Mouse (Mus musculus): ENCODE results near the gene Zfp628. TPM values are rescaled to one million over a fixed set of nuclear protein-coding genes. Genes with fewer than 3 reads are reported as not detected.

The Zfp628 gene
- polyA plus RNA-seq (2015; fragmentation: Nextera tagmentation; extraction: Ambion mirVana), result 1.7 and 2.3 TPM in 2 replicates

GRCm38 (mm10) chr7:4915007-4915665 lies at the start of gene Zfp628:
Zfp628 (plus strand) TSS chr7:4915217.

GRCm38 (mm10) chr7:4870133-4870532 lies 44.9 kb upstream of the Zfp628 start, which contains the start of gene Isoc2b:
Isoc2b (minus strand) TSS chr7:4870258.

GRCm38 (mm10) chr7:4876753-4877221 lies 38.2 kb upstream of the Zfp628 start, which contains the start of gene Isoc2a:
Isoc2a (plus strand) TSS chr7:4877153.

GRCm38 (mm10) chr7:4906466-4906950 lies 8.5 kb upstream of the Zfp628 start, which contains the start of gene Gm36210:
Gm36210 (minus strand) TSS chr7:4906516.

GRCm38 (mm10) chr7:4921824-4922482 lies 6.9 kb downstream of the Zfp628 start, which contains the start of gene Nat14:
Nat14 (plus strand) TSS chr7:4922028.

GRCm38 (mm10) chr7:4925441-4926381 lies 10.7 kb downstream of the Zfp628 start, which contains the start of gene Ssc5d:
Ssc5d (plus strand) TSS chr7:4925785.

GRCm38 (mm10) chr7:4964272-4964671 lies 49.3 kb downstream of the Zfp628 start, which contains the start of gene Sbk2:
Sbk2 (minus strand) TSS chr7:4964406.

GRCm38 (mm10) chr7:4971068-4971467 lies 56.1 kb downstream of the Zfp628 start, which contains the start of gene Sbk3:
Sbk3 (minus strand) TSS chr7:4971168.

Other genes with a start within 250 kb of the Zfp628 start
- gene Hspbp1, start 230.1 kb upstream of the Zfp628 start, polyA plus RNA-seq (2015; fragmentation: Nextera tagmentation; extraction: Ambion mirVana), result 50.6 and 51.7 TPM in 2 replicates
- 0.36 and 0.59 TPM in 2 replicates for gene Brsk1, start 224.6 kb upstream of the Zfp628 start, polyA plus RNA-seq (2015; fragmentation: Nextera tagmentation; extraction: Ambion mirVana)
- 0.13 TPM in 1 of 2 replicates, not detected in the other for gene Tmem150b, start 190.0 kb upstream of the Zfp628 start, polyA plus RNA-seq (2015; fragmentation: Nextera tagmentation; extraction: Ambion mirVana)
- 23.7 and 24.3 TPM in 2 replicates for gene Kmt5c, start 175.1 kb upstream of the Zfp628 start, polyA plus RNA-seq (2015; fragmentation: Nextera tagmentation; extraction: Ambion mirVana)
- gene Cox6b2, start 162.1 kb upstream of the Zfp628 start, polyA plus RNA-seq (2015; fragmentation: Nextera tagmentation; extraction: Ambion mirVana), result 50.4 and 62.9 TPM in 2 replicates
- not detected in 2 replicates for gene Fam71e2, start 143.9 kb upstream of the Zfp628 start, polyA plus RNA-seq (2015; fragmentation: Nextera tagmentation; extraction: Ambion mirVana)
- 0.76 and 1.5 TPM in 2 replicates for gene Il11, start 132.4 kb upstream of the Zfp628 start, polyA plus RNA-seq (2015; fragmentation: Nextera tagmentation; extraction: Ambion mirVana)
- 0.35 TPM in 1 of 2 replicates, not detected in the other for gene Tmem190, start 132.3 kb upstream of the Zfp628 start, polyA plus RNA-seq (2015; fragmentation: Nextera tagmentation; extraction: Ambion mirVana)
- 24.6 and 25.2 TPM in 2 replicates for gene Tmem238, start 125.6 kb upstream of the Zfp628 start, polyA plus RNA-seq (2015; fragmentation: Nextera tagmentation; extraction: Ambion mirVana)
- 304 and 319 TPM in 2 replicates for gene Rpl28, start 122.3 kb upstream of the Zfp628 start, polyA plus RNA-seq (2015; fragmentation: Nextera tagmentation; extraction: Ambion mirVana)
- 130 and 139 TPM in 2 replicates for gene Ube2s, start 102.6 kb upstream of the Zfp628 start, polyA plus RNA-seq (2015; fragmentation: Nextera tagmentation; extraction: Ambion mirVana)
- 0.10 and 0.20 TPM in 2 replicates for gene Shisa7, start 70.5 kb upstream of the Zfp628 start, polyA plus RNA-seq (2015; fragmentation: Nextera tagmentation; extraction: Ambion mirVana)
- gene Isoc2b, start 45.0 kb upstream of the Zfp628 start, polyA plus RNA-seq (2015; fragmentation: Nextera tagmentation; extraction: Ambion mirVana), result 8.1 and 9.4 TPM in 2 replicates
- gene Isoc2a, start 38.1 kb upstream of the Zfp628 start, polyA plus RNA-seq (2015; fragmentation: Nextera tagmentation; extraction: Ambion mirVana), result 0.64 and 0.98 TPM in 2 replicates
- not detected in 2 replicates for gene Gm36210, start 8.7 kb upstream of the Zfp628 start, polyA plus RNA-seq (2015; fragmentation: Nextera tagmentation; extraction: Ambion mirVana)
- gene Nat14, start 6.8 kb downstream of the Zfp628 start, polyA plus RNA-seq (2015; fragmentation: Nextera tagmentation; extraction: Ambion mirVana), result 2.6 and 3.0 TPM in 2 replicates
- gene Ssc5d, start 10.6 kb downstream of the Zfp628 start, polyA plus RNA-seq (2015; fragmentation: Nextera tagmentation; extraction: Ambion mirVana), result 3.7 and 4.8 TPM in 2 replicates
- gene Sbk2, start 49.2 kb downstream of the Zfp628 start, polyA plus RNA-seq (2015; fragmentation: Nextera tagmentation; extraction: Ambion mirVana), result 0.12 and 0.23 TPM in 2 replicates
- gene Sbk3, start 56.0 kb downstream of the Zfp628 start, polyA plus RNA-seq (2015; fragmentation: Nextera tagmentation; extraction: Ambion mirVana), result not detected in 2 replicates
- gene Zfp579, start 80.9 kb downstream of the Zfp628 start, polyA plus RNA-seq (2015; fragmentation: Nextera tagmentation; extraction: Ambion mirVana), result 12.7 and 15.0 TPM in 2 replicates
- gene Zfp524, start 99.2 kb downstream of the Zfp628 start, polyA plus RNA-seq (2015; fragmentation: Nextera tagmentation; extraction: Ambion mirVana), result 13.2 and 14.0 TPM in 2 replicates
- gene Fiz1, start 99.5 kb downstream of the Zfp628 start, polyA plus RNA-seq (2015; fragmentation: Nextera tagmentation; extraction: Ambion mirVana), result 15.1 and 16.0 TPM in 2 replicates
- gene Gm44973, start 100.3 kb downstream of the Zfp628 start, polyA plus RNA-seq (2015; fragmentation: Nextera tagmentation; extraction: Ambion mirVana), result 2.4 and 4.0 TPM in 2 replicates
- gene Zfp865, start 105.2 kb downstream of the Zfp628 start, polyA plus RNA-seq (2015; fragmentation: Nextera tagmentation; extraction: Ambion mirVana), result 3.1 TPM in 2 replicates
- gene Ccdc106, start 105.3 kb downstream of the Zfp628 start, polyA plus RNA-seq (2015; fragmentation: Nextera tagmentation; extraction: Ambion mirVana), result 53.3 and 57.1 TPM in 2 replicates
- gene 4632433K11Rik, start 118.9 kb downstream of the Zfp628 start, polyA plus RNA-seq (2015; fragmentation: Nextera tagmentation; extraction: Ambion mirVana), result not detected in 2 replicates
- gene Zfp784, start 123.2 kb downstream of the Zfp628 start, polyA plus RNA-seq (2015; fragmentation: Nextera tagmentation; extraction: Ambion mirVana), result 3.9 and 5.4 TPM in 2 replicates
- gene Zfp580, start 136.3 kb downstream of the Zfp628 start, polyA plus RNA-seq (2015; fragmentation: Nextera tagmentation; extraction: Ambion mirVana), result 33.3 and 37.8 TPM in 2 replicates
- 51.0 and 53.6 TPM in 2 replicates for gene U2af2, start 146.9 kb downstream of the Zfp628 start, polyA plus RNA-seq (2015; fragmentation: Nextera tagmentation; extraction: Ambion mirVana)
- 39.4 and 40.6 TPM in 2 replicates for gene Epn1, start 165.0 kb downstream of the Zfp628 start, polyA plus RNA-seq (2015; fragmentation: Nextera tagmentation; extraction: Ambion mirVana)
- gene Rfpl4, start 201.7 kb downstream of the Zfp628 start, polyA plus RNA-seq (2015; fragmentation: Nextera tagmentation; extraction: Ambion mirVana), result not detected in 2 replicates
- 0.57 and 1.1 TPM in 2 replicates for gene Rasl2-9, start 210.7 kb downstream of the Zfp628 start, polyA plus RNA-seq (2015; fragmentation: Nextera tagmentation; extraction: Ambion mirVana)
- not detected in 2 replicates for gene Vmn1r55, start 234.5 kb downstream of the Zfp628 start, polyA plus RNA-seq (2015; fragmentation: Nextera tagmentation; extraction: Ambion mirVana)